Mouse (Mus musculus) layer of hippocampus, adult 9-11 months (tissue): ENCODE results near the gene Mtnr1a.

Experiments
- DNase-seq: peaks from one replicate; pipeline ENCODE4 v3.0.0; 2022

Mtnr1a gene

GRCm38 (mm10) chr8:45110064-45110812 is 41.3 kb downstream of the Mtnr1a start:
- no peak for DNase-seq

- no peak for DNase-seq
Measured at GRCm38 (mm10) chr8:45110813-45111104, 41.8 kb downstream of the Mtnr1a start.

DNA sequence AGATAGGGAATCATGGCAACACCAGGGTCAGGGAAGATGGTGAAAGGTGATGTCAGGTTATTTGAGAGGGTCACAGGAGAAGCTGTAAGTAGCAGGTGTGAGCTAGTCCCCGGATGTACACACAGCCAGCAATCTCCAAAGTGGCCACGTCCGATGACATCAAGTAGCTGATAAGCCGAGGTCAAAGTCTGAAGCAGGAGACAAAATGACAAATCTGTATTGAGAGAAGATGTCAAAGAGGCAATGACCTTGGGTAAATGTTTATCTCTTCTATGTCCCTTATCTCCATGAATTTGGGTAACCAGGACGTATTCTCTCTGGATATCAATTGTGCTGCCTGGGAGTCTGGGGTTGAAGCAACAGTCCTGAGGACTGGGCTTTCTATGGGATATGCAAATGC is 42.9 kb downstream of the Mtnr1a start:
- no peak for DNase-seq

DNA sequence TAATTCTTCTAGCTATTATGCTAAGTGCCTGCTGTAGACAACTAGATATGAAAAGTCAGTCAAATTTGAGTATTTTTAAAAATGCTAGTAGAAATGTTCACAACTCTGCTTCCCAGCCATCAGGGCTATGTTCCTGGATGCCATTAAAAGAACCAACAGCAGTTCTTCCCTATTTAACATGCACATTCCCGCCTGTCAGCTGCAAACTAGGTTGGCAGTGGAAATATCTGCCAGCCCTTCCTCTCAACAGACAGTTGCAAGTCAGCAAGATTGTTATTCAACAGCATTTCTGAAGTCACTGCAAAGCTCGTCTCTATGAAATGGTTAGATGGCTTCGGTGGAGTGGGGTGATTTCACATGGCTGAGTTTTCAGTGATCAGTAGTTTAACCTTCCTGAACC is 48.7 kb downstream of the Mtnr1a start:
- DNase-seq, result peak; percentile 23

DNA sequence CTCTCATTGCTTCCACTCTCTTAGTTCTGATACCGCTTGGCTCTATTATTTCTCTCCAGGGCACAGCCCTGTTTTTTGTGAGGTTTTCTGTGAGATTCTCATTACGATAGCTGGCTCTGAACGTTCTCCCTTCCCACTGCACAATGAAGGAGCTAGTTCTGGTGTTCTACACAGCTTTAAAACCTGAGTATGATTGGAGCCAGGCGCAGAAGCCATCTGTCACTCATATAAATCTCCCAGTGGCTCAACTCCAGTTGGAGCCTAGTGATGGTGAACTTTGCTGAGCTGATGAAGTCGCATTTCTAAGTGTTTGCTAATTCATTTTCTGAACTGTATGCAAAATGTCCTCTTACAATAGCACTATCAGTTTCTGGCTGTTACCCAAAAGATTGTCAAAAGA is 56.7 kb downstream of the Mtnr1a start:
- peak; percentile 11 for DNase-seq
